Mouse (Mus musculus) lung, embryonic 16.5 days (tissue): ENCODE measurements around the gene Bach2. TPM values are rescaled to one million over a fixed set of nuclear protein-coding genes. Genes with fewer than 3 reads are reported as not detected.

Experiments
- ATAC-seq: fragments of 200-750 bp; cut with Nextera tagmentation; 2 replicates; pipeline ENCODE4 v1.8.0; 2017; ENCODE audit warnings: low read depth, mild to moderate bottlenecking, moderate library complexity
- H3K27ac ChIP-seq: fragments of 300-500 bp; sonication (generic); 2 replicates; pipeline ENCODE4 v1.5.1; 2014; ENCODE audit warnings: mild to moderate bottlenecking, control low read depth, low read length
- H3K27me3 ChIP-seq: fragments of 300-500 bp; sonication (generic); 2 replicates; pipeline ENCODE4 v1.6.1; 2014; ENCODE audit warnings: low read depth, low read length, mixed read lengths; ENCODE audit not compliant: control insufficient read depth, insufficient read depth
- H3K36me3 ChIP-seq: fragments of 300-500 bp; sonication (generic); 2 replicates; pipeline ENCODE4 v1.6.1; 2014; ENCODE audit warnings: low read length; ENCODE audit not compliant: control insufficient read depth, insufficient read depth
- H3K4me1 ChIP-seq: fragments of 300-500 bp; sonication (generic); replicated peaks from 2 replicates; pipeline ENCODE4 v1.6.1; 2014; ENCODE audit warnings: low read length, mixed read lengths; ENCODE audit not compliant: control insufficient read depth, insufficient read depth
- H3K4me2 ChIP-seq: fragments of 300-500 bp; sonication (generic); 2 replicates; pipeline ENCODE4 v1.6.1; 2014; ENCODE audit warnings: low read depth, low read length, control low read depth
- H3K4me3 ChIP-seq: fragments of 300-500 bp; sonication (generic); 2 replicates; pipeline ENCODE4 v1.5.1; 2014; ENCODE audit warnings: mild to moderate bottlenecking, low read length, control low read depth
- H3K9ac ChIP-seq: fragments of 300-500 bp; sonication (generic); 2 replicates; pipeline ENCODE4 v1.6.1; 2014; ENCODE audit warnings: low read length, control low read depth
- H3K9me3 ChIP-seq: fragments of 300-500 bp; sonication (generic); 2 replicates; pipeline ENCODE4 v1.6.1; 2016; ENCODE audit warnings: low read length; ENCODE audit not compliant: control insufficient read depth
- WGBS: fragments of 180-500 bp; shearing (Covaris S2); extraction: QIAGEN DNeasy Blood & Tissue Kit; methylation state at CpG from one replicate; pipeline ENCODE4 v1.1.7; 2014; 5-methylcytosine and 5-hydroxymethylcytosine counted together
- polyA plus RNA-seq: library from polyadenylated mRNA; unstranded; fragments of >200 nt; fragmentation: Nextera tagmentation; extraction: Ambion mirVana; gene quantifications from 2 replicates; pipeline ENCODE4 v1.2.1, GENCODE M21; 2015

The Bach2 gene
- polyA plus RNA-seq, 1 experiment from 2014 or later, result 6.7 TPM

DNA sequence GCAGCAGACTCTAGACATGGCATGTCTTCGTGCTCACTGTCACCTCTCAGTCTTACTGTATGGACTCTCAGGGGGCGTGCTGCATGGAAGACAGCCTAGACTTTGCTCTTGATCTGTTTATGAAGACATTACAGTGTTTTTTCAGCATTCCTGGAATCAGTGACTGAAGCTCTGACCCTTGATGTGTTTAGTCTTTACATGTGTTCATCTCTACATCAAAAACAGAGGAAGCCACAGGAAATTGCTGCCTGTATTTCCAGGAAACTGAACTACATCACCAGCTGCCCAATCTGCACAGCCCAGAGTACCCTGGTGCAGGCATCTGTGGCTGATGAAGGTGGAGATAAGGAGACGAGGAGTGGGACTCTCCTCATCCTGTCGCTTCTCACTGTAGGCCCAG is 52.8 kb downstream of the Bach2 start:
- no peak overlapping the region for H3K4me2 ChIP-seq
- no peaks in the 10 kb centered on the region for H3K27me3 ChIP-seq
- ATAC-seq, result peak; percentile 48; the same call in 1 of the 2 replicates
- no peaks in the 10 kb centered on the region for H3K36me3 ChIP-seq
- 43% methylated on average over 4 of the region's 4 CpGs for WGBS
- H3K4me3 ChIP-seq, result no peak overlapping the region
- H3K9ac ChIP-seq, result no peak overlapping the region
- peaks cover 51% of the 10 kb centered on the region for H3K4me1 ChIP-seq
- no peaks in the 10 kb centered on the region for H3K9me3 ChIP-seq
- no peak overlapping the region for H3K27ac ChIP-seq

- H3K27ac ChIP-seq, result no peak overlapping the region
- 42% methylated on average over 7 of the region's 7 CpGs for WGBS
- H3K9me3 ChIP-seq, result no peaks in the 10 kb centered on the region
- H3K4me3 ChIP-seq, result no peak overlapping the region
- H3K27me3 ChIP-seq, result no peaks in the 10 kb centered on the region
- no peaks in the 10 kb centered on the region for H3K36me3 ChIP-seq
- ATAC-seq, result no peak
- peaks cover 51% of the 10 kb centered on the region for H3K4me1 ChIP-seq
- no peak overlapping the region for H3K9ac ChIP-seq
- no peak overlapping the region for H3K4me2 ChIP-seq
These were observed 55.2 kb downstream of the Bach2 start for GRCm38 (mm10) chr4:32293686-32294265.

DNA sequence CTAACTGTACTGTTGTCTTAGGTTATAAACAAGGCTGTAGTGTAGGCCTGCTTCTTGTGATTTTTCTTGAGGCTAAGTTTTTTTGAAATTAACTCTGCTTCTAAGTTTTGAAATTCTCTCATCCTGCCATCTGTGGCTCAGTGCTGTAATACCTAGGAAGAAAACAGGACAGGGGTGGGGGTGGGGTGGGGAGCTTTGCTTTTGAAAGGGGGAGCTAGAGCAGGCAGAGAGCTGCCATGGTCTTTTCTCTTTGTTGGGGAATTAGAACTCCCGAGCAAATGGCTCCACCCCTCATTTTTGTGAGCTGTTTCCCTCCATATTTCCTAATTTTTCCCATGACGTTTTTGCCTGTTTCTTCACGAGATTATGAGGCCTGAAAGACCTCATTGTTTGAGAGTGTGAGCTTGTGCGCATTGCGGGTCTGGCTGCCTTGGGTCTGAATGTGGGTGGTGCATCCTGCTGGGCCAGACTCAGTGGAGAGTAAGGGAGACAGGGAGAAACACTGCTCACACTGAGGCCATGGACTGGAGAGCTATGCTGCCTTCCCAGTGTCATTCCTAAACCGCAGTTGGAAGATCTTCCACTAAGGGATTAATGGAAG is 58.6 kb downstream of the Bach2 start:
- H3K4me3 ChIP-seq, result no peak overlapping the region
- H3K36me3 ChIP-seq, result no peaks in the 10 kb centered on the region
- H3K4me2 ChIP-seq, result no peak overlapping the region
- peak overlapping the region; percentile 3; the same call in 1 of the 2 replicates for H3K9ac ChIP-seq
- no peaks in the 10 kb centered on the region for H3K27me3 ChIP-seq
- 41% methylated on average over 6 of the region's 6 CpGs for WGBS
- no peaks in the 10 kb centered on the region for H3K9me3 ChIP-seq
- peaks cover 32% of the 10 kb centered on the region for H3K4me1 ChIP-seq
- peak; percentile 69; the same call in 1 of the 2 replicates for ATAC-seq
- 0 out of 2 replicates have a peak overlapping the region, but pooled peaks have one; percentile 31 for H3K27ac ChIP-seq

DNA sequence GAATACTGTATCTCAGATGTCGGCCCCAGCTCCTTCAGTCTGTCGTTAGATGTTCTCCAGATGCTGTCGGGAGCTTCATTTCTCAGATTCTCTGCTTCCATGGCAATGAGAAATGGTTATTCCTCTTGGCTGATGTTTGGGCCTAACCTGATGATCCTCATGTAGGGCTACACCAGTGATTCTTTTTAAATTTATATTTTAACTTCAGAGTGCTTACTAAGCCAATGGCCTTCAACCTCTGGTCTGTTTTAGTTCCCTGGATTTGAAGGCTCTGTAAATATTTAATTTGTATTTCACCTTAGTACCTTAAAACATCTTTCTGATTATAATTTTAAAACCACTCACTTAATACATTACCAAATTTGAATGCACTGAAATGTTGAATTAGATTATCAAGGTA is 60.6 kb downstream of the Bach2 start:
- Histone ChIP-seq H3K27me3 (no peaks in the 10 kb centered on the region), H3K9me3 (no peaks in the 10 kb centered on the region), H3K4me1 (peaks cover 42% of the 10 kb centered on the region), H3K36me3 (no peaks in the 10 kb centered on the region), H3K27ac (no peak overlapping the region), H3K4me3 (no peak overlapping the region), H3K4me2 (no peak overlapping the region), H3K9ac (no peak overlapping the region)
- WGBS, result 46% methylated on average over 3 of the region's 3 CpGs
- ATAC-seq, result no peak

- Histone ChIP-seq H3K9ac (no peak overlapping the region), H3K4me2 (no peak overlapping the region), H3K27ac (no peak overlapping the region), H3K4me1 (peaks cover 49% of the 10 kb centered on the region), H3K36me3 (no peaks in the 10 kb centered on the region), H3K9me3 (no peaks in the 10 kb centered on the region), H3K4me3 (no peak overlapping the region), H3K27me3 (no peaks in the 10 kb centered on the region)
- WGBS, result 84% methylated on average over 3 of the region's 3 CpGs
- ATAC-seq, result no peak
These were observed 61.4 kb downstream of the Bach2 start for GRCm38 (mm10) chr4:32299970-32300369.

DNA sequence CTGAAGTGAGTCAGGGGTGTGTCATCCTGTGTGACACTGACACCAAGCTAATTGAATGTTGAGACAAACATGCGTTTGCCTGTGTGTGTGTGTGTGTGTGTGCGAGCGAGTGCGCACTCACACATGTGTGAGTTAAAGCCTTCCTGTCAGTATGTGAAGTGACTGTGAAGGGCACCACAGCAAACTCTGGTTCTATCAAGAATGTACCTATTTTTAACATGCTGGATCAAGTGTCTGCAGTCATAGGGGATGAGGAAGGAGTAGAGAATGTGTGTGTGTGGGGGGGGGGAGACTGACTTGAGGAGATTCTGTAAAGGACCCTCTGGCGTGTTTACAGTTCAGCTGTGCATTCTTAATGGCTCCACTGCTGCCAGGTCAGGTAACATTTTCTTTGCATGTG is 64.1 kb downstream of the Bach2 start:
- peak overlapping the region; percentile 43 for H3K4me2 ChIP-seq
- H3K4me1 ChIP-seq, result peaks cover 65% of the 10 kb centered on the region

GRCm38 (mm10) chr4:32303076-32303475 is 64.5 kb downstream of the Bach2 start:
- H3K9me3 ChIP-seq, result no peaks in the 10 kb centered on the region
- H3K27me3 ChIP-seq, result no peaks in the 10 kb centered on the region
- no peak overlapping the region for H3K4me3 ChIP-seq
- peak overlapping the region; percentile 43 for H3K4me2 ChIP-seq
- H3K36me3 ChIP-seq, result no peaks in the 10 kb centered on the region
- peaks cover 65% of the 10 kb centered on the region for H3K4me1 ChIP-seq
- no peak overlapping the region for H3K9ac ChIP-seq
- WGBS, result 10% methylated on average over 4 of the region's 4 CpGs
- peak overlapping the region; percentile 92 for H3K27ac ChIP-seq
- ATAC-seq, result peak; percentile 65

More for the DNA sequence above, 64.1 kb downstream of the Bach2 start:
- Histone ChIP-seq H3K36me3 (no peaks in the 10 kb centered on the region), H3K27ac (peak overlapping the region; percentile 92), H3K9me3 (no peaks in the 10 kb centered on the region), H3K27me3 (no peaks in the 10 kb centered on the region), H3K9ac (no peak overlapping the region), H3K4me3 (no peak overlapping the region)
- WGBS, result 23% methylated on average over 5 of the region's 5 CpGs
- peak; percentile 17; the same call in 1 of the 2 replicates for ATAC-seq

DNA sequence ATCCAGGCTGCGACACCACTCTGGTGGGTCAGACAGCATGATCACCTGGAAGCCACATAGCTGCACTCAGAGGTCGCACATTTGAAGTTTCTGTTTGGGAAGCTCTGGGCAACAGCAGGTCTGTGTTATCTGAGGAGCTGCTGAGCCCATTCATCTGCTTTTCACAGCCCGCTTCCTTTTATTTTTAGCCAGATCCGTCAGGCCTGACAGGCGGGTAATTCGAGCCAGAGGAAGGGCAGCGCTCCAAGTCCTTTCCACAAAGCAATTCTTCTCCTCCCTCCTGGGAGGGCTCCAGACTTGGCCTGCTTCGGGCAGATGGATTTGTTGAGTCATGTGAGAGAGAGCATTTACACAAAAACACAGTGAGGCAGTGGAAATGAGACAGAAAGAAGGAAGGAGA is 65.1 kb downstream of the Bach2 start:
- H3K4me3 ChIP-seq, result 0 out of 2 replicates have a peak overlapping the region, but pooled peaks have one; percentile 3
- no peak overlapping the region for H3K9ac ChIP-seq
- peak overlapping the region; percentile 43 for H3K4me2 ChIP-seq
- H3K27ac ChIP-seq, result peak overlapping the region; percentile 92
- H3K9me3 ChIP-seq, result no peaks in the 10 kb centered on the region
- peaks cover 61% of the 10 kb centered on the region for H3K4me1 ChIP-seq
- WGBS, result 2% methylated on average over 8 of the region's 8 CpGs
- H3K36me3 ChIP-seq, result no peaks in the 10 kb centered on the region
- ATAC-seq, result peak; percentile 85
- H3K27me3 ChIP-seq, result no peaks in the 10 kb centered on the region

- peaks cover 61% of the 10 kb centered on the region for H3K4me1 ChIP-seq
- no peaks in the 10 kb centered on the region for H3K9me3 ChIP-seq
- WGBS, result 8% methylated on average over 6 of the region's 6 CpGs
- H3K9ac ChIP-seq, result peak overlapping the region; percentile 43; the same call in 1 of the 2 replicates
- H3K4me2 ChIP-seq, result peak overlapping the region; percentile 39
- no peaks in the 10 kb centered on the region for H3K36me3 ChIP-seq
- no peaks in the 10 kb centered on the region for H3K27me3 ChIP-seq
- H3K4me3 ChIP-seq, result no peak overlapping the region; the same call in 1 of the 2 replicates
- H3K27ac ChIP-seq, result peak overlapping the region; percentile 92
- peak; percentile 55 for ATAC-seq
These were observed 65.7 kb downstream of the Bach2 start for GRCm38 (mm10) chr4:32304221-32304703.
